Mouse (Mus musculus): Measurements from ENCODE around the gene Med23.

GRCm38 (mm10) chr10:24951575-24951974, 81.8 kb downstream of the Med23 start:
- no peak for TF ChIP-seq CTCF (IDR thresholded peaks at IDR 0.05; ENCODE audit: low read depth)
- TF ChIP-seq EP300 (IDR thresholded peaks at IDR 0.05; ENCODE audit: low read depth) = no peak
